Mouse (Mus musculus): ENCODE measurements at regions not wholly inside any gene's neighbourhood (a gene's known extent, or its start where the extent isn't known, plus 50 kb on each side); places are given as distances from the start of the nearest gene placed in this dataset.

DNA sequence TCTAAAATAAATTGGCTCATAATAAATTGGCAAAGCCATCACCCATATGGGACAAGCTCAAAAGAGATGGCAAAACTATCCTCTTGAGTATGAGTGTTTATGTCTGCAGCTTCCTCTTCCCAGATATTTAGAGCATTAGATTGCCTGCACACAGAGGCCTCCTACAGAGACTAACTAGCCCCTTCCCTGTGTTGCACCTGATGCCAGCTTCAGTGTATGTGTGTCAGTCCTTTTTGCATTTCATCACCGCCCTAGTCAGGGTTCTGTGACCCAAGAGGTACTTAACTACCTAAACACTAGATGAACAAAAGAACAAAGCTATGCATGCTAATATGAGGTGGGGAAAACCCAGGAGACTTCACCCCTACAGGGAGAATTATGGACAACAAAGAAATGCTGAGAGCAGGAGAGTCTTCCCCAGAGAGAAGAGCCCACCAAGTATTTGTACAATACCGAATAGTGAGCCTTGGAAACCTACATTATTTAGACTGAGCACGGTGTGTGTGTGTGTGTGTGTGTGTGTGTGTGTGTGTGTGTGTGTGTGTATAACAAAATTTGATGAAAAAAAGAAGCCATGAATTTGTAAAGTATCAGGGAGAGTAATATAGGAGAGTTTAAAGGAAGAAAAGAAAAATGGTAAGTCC is 62.5 kb downstream of the Speer2 start:
- H3K9me3 ChIP-seq (replicated peaks) = no peaks in the 10 kb centered on the region

DNA sequence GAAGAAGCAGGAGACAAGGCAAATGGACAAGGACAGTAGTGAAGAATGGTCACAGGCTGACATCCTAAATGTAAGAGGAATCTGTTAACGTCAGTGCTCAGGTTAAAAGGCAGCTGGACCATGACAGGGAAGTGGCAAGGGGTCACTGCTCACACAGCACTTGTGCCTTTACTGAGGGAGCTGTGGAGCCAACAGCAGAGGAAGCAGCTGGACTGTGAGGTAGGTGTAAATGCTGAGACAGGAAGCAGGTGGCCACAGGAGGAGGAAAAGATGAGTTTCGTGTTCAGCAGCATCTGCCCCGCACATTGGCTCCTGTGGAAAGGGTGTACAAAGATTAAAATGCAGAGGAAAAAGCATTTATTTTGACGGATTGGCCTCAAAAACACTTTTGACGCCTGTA is 67.2 kb downstream of the Speer2 start:
- H3K27me3 ChIP-seq (ENCODE audit: low read depth, poor library complexity, severe bottlenecking) = no peaks in the 10 kb centered on the region

More for the DNA sequence above, 62.5 kb downstream of the Speer2 start:
- H3K4me1 ChIP-seq = 0 out of 2 replicates have a peak, but pooled peaks cover 2% of the 10 kb centered on the region
- DNase-seq (ENCODE audit: low spot score) = no peak
- no peak overlapping the region for H3K4me3 ChIP-seq
- H3K36me3 ChIP-seq = no peaks in the 10 kb centered on the region
- WGBS = 89% methylated on average over 3 of the region's 3 CpGs
- H3K27me3 ChIP-seq (ENCODE audit: low read depth, poor library complexity, severe bottlenecking) = no peaks in the 10 kb centered on the region
- no peak overlapping the region for H3K27ac ChIP-seq

DNA sequence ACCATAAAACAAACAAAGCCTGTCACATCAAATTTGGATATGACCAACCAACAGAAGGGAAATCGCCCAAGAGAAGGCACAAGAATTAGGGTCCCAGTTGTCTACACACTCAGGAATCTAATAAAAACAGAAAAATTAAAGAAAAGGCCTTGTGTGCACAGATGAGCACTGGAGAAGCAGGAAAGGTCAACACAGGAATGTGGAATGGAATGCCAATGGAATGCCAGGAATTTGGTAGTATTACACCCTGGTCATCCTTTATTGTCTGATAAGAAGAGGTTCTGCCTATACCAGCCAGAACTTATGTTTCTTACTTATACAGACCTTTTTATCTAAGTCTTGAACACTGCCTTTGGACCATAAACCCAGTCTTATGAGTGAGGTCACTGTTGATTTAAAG is 72.9 kb downstream of the Speer2 start:
- Histone ChIP-seq H3K27me3 (ENCODE audit: low read depth, poor library complexity, severe bottlenecking) (no peaks in the 10 kb centered on the region), H3K9me3 (replicated peaks) (no peaks in the 10 kb centered on the region), H3K27ac (no peak overlapping the region), H3K36me3 (no peaks in the 10 kb centered on the region), H3K4me1 (no peaks in the 10 kb centered on the region), H3K4me3 (no peak overlapping the region)
- DNase-seq (ENCODE audit: low spot score) = no peak
- 81% methylated on average over 1 of the region's 1 CpGs for WGBS

More for the DNA sequence above, 67.2 kb downstream of the Speer2 start:
- no peaks in the 10 kb centered on the region for H3K36me3 ChIP-seq
- 68% methylated on average over 5 of the region's 5 CpGs for WGBS
- H3K9me3 ChIP-seq (replicated peaks) = no peaks in the 10 kb centered on the region
- H3K4me3 ChIP-seq = no peak overlapping the region
- H3K27ac ChIP-seq = no peak overlapping the region
- peak; percentile 27 for DNase-seq (ENCODE audit: low spot score)
- 0 out of 2 replicates have a peak, but pooled peaks cover 2% of the 10 kb centered on the region for H3K4me1 ChIP-seq

DNA sequence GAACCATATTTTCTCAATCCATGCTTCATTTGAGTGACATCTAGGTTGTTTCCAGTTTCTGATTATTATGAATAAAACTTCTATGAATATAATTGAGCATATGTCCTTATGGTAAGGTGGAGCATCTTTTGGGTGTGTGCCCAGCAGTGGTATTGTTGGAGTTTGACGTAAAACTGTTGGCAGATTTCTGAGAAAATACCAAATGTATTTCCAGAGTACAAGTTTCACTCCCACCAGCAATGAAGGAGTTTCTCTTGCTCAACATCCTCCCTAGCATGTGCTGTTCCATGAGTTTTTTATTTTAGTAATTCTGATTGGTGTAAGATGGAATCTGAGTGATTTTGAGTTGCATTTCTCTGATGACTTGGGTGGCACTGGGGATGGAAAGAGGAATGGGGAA is 92.8 kb downstream of the Speer2 start:
- 100% methylated on average over 1 of the region's 1 CpGs for WGBS
- Histone ChIP-seq H3K27me3 (ENCODE audit: low read depth, poor library complexity, severe bottlenecking) (no peaks in the 10 kb centered on the region), H3K27ac (no peak overlapping the region), H3K9me3 (replicated peaks) (no peaks in the 10 kb centered on the region), H3K4me3 (no peak overlapping the region), H3K36me3 (no peaks in the 10 kb centered on the region), H3K4me1 (no peaks in the 10 kb centered on the region)
- DNase-seq (ENCODE audit: low spot score) = no peak
